Mouse (Mus musculus): Measurements from ENCODE around the gene Bean1.

Bean1 gene

GRCm38 (mm10) chr8:104170118-104171049 is at the start of gene Bean1:
Gene Bean1, plus strand, starts transcription at chr8:104170442.
- peak; percentile 28 for DNase-seq (ENCODE audit: low read depth, low spot score)

DNA sequence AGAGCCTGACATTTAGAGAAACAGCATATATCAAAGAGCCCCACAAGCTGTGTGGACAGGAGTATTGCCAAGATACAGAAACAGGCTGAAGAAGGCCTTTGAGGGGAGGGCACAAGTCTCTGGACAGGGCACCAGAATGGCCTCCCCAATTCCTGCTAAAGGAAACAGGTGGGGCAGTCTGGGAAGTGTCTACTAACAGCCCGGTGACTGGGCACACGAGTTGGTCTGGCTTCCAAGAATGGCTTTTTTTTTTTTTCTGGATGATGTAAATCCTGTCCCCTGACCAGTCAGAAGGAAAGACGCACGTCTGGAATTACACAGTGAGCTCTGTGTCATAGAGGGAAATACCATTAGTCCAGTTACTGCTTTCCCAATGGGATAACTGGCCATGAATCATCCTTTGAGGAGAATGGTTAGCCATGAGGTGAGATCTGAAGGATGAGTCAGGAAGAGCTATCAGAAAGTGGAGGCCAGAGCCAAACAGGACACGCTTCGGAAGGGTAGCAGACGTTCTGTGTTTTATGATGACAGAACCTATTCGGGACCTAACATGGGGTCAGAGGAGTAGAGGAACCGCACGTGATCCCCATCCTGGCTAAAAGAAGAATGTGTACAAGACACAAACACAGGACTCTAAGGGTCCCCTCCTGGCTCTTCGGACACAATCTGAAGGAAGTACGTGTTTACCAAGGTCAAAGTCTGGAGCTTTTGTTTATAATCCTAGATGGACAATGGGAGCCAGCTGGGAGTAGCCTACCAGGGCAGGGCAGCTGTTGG is 48.4 kb upstream of the Bean1 start:
- DNase-seq (ENCODE audit: low read depth, low spot score), result no peak

DNA sequence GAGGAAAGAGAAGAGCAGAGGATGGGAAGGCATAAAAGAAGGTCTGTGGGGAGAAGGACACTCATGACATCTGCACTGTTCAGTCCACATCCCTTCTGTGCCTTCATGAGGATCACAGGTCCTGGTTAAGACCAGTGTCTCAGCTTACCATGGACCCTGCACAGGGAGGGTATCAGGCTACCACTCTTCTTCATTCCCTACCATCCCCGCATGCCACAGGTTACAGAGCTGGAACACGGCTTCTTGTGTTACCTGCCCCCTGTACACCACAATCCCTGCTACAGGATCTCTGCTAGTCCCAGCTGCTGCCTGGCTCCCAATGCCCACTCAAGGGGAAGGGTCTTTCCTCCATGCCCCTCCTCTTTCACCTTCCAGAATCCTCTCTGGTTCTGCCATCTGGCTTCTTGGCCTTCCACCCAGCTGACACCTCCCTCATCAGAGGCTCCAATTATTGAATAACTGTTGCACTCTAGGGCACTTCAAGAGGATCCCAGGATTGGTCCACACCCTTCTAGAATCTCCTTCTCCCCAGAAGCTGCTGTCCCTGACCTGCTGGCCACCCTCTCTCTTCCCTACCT is 47.1 kb upstream of the Bean1 start:
- DNase-seq (ENCODE audit: low read depth, low spot score), result no peak

DNA sequence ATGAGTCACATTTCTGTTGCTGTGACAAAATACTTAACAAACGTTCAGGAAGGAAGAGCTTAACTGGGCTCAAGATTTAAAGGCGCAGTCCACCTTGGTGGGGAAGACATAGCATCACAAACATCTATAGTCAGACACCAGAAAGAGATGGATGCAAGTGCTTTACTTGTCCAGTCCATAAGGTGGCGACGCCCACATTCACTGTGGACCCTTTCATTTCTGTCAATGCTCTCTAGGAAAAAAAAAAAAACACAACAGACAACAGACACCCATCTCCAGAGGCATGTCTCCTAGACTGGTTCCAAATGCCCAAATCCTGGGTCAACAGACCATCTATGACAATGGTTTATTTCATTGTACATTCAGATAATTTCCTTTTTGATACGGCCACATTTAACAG is 45.7 kb upstream of the Bean1 start:
- DNase-seq (ENCODE audit: low read depth, low spot score), result no peak

DNA sequence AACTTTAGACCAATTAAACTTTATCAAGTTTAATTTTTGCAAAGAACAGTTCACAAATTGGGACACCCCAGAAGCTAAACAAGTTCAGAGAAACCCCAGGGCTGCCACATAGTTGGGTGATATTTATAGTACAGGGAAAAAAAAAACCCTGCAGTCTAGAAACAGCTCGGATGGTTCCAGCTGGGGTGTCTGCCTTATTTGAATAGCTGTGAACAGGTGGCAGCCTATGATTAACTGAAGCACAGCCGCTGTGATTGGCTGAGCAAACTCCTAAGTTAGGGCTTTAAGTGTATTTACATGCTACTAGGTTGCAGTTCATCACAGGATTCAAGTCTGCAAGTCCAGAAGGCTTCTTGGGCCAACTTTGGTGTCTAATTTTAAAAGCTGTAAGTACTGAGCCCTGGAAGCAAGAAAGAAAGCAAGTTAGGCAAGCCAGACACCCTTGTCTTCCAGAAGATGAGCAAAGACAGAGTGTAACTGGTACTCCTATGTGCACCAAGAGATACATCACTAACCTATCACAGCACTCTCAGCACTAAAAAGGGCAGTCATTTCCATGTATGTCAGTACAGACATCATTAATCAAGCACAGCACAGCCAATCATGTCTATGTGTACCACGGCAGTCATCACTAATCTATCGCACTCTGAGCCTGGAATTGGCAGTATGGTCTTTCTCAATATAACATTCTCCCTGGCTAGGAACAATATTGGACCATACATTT is 42.9 kb upstream of the Bean1 start:
- DNase-seq (ENCODE audit: low read depth, low spot score), result no peak

DNA sequence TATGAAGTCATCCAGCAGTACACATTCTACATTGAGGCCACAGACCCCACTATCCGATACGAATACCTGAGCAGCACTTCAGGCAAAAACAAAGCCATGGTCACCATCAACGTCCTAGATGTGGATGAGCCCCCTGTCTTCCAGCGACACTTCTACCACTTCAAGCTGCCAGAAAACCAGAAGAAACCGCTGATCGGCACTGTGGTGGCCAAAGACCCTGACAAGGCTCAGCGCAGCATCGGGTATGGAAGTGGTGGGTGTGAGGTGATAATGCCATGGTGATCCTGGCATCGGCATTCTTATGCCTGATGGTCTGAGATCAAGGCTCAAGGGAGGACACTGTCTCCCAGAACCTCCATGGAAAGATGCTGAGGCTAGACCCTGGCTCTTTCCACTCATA is 39.3 kb upstream of the Bean1 start:
- DNase-seq (ENCODE audit: low read depth, low spot score), result no peak

GRCm38 (mm10) chr8:104131414-104131975 is 38.7 kb upstream of the Bean1 start:
- no peak for DNase-seq (ENCODE audit: low read depth, low spot score)

- no peak for DNase-seq (ENCODE audit: low read depth, low spot score)
These were observed 35.7 kb upstream of the Bean1 start for GRCm38 (mm10) chr8:104134521-104134920.

DNA sequence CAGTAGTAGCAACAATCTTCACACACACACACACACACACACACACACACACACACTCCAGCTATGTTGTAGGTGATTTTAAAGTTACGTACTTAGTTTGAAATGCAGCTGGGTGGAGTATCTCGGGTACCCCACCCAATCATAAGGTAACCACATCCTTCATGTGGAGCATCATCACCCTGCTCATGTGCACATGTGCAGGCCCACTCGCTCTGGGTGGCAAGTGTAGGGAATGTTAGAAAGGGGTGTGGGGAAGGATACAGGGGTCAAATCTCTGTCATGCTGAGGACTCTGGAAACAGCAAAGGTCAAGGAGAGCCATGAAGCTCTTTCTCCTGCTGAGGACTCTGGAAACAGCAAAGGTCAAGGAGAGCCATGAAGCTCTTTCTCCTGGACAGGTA is 34.0 kb upstream of the Bean1 start:
- DNase-seq (ENCODE audit: low read depth, low spot score), result no peak

DNA sequence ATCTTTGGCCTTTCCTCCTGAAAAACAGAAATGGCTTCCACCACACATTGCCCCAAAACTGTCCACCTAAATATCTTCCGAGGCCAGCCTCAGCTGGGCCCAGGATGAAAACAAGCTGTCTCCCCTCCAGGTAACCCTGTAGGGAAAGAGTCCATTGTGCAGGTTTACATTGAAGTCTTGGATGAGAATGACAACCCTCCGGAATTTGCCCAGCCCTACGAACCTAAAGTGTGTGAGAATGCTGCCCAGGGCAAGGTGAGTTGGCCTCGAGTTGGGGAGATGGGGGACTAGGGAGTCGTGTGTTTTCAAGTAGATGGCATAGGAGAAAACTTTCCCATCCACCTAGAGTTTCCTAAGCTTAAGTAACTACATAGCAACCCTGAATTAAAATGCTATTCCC is 32.6 kb upstream of the Bean1 start:
- DNase-seq (ENCODE audit: low read depth, low spot score), result no peak

- no peak for DNase-seq (ENCODE audit: low read depth, low spot score)
These were observed 29.6 kb upstream of the Bean1 start for GRCm38 (mm10) chr8:104140611-104141010.

GRCm38 (mm10) chr8:104142415-104142814 is 27.8 kb upstream of the Bean1 start:
- no peak for DNase-seq (ENCODE audit: low read depth, low spot score)

- no peak for DNase-seq (ENCODE audit: low read depth, low spot score)
These were observed 26.9 kb upstream of the Bean1 start for GRCm38 (mm10) chr8:104143379-104143778.

- no peak for DNase-seq (ENCODE audit: low read depth, low spot score)
These were observed 25.6 kb upstream of the Bean1 start for GRCm38 (mm10) chr8:104144434-104145216.

- peak; percentile 61 for DNase-seq (ENCODE audit: low read depth, low spot score)
These were observed 24.1 kb upstream of the Bean1 start for GRCm38 (mm10) chr8:104145981-104146689.

DNA sequence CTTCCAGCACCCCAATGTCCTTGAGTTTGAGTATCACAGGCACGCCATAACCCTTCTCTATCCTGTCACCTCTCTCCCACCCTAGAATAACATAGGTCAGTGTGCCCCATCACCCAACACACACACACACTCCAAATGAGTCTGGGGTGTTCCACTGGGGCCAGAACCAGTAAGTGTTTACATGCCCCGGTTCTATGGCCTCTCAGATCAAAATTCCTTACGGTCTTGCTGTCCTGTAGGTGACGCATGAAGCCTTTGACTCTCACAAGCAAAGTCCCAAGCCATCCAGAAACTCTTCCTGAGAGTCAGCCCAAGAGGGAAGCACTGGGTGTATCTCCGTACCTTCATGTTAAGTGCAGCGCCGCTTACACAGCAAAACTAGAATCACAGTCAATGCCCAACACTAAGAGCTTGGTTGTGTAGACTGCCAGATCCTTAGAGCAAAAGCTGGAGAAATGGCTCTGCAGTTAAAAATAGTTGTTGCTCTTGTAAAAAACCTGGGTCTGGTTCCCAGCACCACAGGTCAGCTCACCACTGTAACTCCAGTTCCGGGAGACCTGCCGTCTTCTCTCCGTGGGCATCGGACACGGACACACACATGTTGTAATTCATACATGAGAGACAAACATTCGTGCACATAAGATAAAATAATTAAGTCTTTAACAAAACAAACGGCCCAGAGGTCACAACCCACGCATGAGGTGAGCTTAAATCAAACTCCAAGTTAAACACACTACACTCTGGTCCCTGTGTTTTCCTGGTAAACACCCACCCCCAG is 23.3 kb upstream of the Bean1 start:
- no peak for DNase-seq (ENCODE audit: low read depth, low spot score)

- no peak for DNase-seq (ENCODE audit: low read depth, low spot score)
These were observed 22.3 kb upstream of the Bean1 start for GRCm38 (mm10) chr8:104147947-104148346.

GRCm38 (mm10) chr8:104160731-104161130 is 9.5 kb upstream of the Bean1 start:
- DNase-seq (ENCODE audit: low read depth, low spot score), result no peak

DNA sequence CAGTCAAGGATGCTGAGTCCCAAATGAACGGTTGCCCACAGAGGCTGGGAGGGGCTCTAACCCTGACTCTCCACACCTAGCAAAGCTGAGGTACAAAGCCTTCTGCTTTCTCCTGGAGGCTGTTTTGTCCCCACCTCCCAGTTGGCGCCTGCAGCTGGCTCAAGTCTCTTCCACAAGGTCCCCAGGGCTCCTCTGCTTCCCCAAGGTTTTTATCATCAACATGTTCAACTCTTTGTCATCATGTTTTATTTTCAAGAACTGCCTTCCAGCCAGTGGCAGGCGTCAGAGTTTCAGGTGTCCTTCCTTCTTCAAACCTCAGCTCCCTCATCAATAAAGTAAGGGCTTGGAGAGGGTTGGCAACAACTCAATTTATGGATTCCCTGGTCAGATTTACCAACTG is 781 bp upstream of the Bean1 start:
- no peak for DNase-seq (ENCODE audit: low read depth, low spot score)

Data from retina, postnatal 7 days (tissue).